Mouse (Mus musculus) heart, postnatal 14 days (tissue): Measurements from ENCODE around the gene Tdp2. TPM values are rescaled to one million over a fixed set of nuclear protein-coding genes. Genes with fewer than 3 reads are reported as not detected.
A peak's percentile ranks its signal among the peaks of the same experiment; 100 is the strongest.

ENCODE experiments used
- DNase-seq, 2 experiments: peaks; one replicate each; pipeline ENCODE4 v3.0.0; 2021 to 2022
- intact Hi-C: fragments of 180-260 bp; cut with DNase I; formaldehyde crosslinking; loops from one replicate; pipeline ENCODE4 v1.15.1; 2025
- total RNA-seq, 2 experiments: library from RNA; stranded (reverse); gene quantifications; 2 replicates each; pipeline ENCODE4 v1.2.3; 2021

Gene Tdp2
- total RNA-seq, 2 experiments from 2014 or later = 15.2 TPM

DNA sequence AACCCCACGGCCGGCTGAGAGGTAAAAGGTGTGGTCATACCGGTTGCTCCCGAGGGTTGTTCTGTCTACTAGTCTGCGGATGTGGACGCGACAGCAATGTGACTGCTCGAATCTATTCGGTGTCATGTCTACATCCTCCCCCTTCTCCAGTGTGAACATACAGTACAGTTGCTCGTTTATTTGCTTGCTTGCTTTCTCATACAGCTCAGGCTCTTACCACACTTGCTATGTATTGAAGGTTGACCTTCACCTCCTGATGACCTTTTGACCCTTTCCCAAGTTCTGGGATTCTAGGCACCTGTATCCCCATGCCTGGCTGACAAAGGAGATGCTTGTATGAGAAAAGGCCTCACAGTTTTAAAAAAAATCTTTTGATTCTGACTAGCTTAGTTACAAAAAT is 36.3 kb downstream of the Tdp2 start:
- intact Hi-C loops = no loop called here
- no peak for DNase-seq

DNA sequence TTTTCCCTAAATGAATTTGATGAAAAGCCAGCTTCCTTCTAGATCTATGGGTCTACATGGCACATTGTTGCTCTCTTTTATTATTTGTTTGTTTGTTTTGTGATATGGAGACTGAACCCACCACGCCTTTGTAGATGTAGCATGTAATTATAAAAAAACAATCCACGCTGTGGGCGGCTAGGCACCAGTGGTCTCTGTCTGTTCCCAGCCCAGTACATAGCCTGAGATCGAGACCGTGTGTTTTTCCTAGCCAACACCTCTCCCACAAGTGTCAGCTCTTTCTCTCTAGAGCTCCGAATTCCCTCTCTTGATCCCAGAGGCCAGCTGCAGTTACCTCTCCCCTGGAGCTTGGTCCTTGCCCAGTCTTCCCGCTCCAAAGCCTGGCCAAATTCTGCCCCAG is 36.8 kb downstream of the Tdp2 start:
- DNase-seq = no peak
- intact Hi-C loops = no loop called here

DNA sequence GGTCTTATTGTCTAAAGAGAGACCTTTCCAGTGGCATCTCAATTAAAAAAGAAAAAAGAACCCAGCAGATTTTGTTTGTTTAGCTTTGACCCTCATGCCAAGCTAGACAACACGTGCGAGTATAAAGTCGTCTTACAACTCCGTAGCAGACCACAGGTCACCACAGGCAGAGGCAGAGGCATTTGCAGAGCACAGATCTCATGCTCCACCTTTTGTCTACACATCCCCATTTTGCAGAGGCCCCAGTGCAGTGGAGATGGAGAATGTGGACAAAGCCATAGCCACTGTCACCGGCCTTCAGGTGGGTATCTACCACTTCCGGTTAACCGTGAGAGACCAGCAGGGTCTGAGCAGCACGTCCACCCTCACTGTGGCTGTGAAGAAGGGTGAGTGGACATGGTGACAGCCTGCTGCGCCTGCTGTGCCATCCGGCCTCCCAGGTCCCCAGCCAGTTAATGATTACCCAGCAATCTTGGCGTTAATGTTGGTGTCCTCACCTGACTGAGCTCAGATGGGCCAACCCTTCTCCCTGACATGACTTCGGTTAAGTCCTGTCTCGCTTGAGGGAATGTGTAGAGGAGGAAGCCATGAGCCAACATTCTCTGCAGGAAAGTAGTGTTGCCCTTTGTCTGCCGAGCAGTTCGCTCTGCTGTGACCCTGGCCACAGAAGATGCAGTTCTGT is 48.0 kb downstream of the Tdp2 start:
- intact Hi-C loops = no loop called here
- DNase-seq = no peak

DNA sequence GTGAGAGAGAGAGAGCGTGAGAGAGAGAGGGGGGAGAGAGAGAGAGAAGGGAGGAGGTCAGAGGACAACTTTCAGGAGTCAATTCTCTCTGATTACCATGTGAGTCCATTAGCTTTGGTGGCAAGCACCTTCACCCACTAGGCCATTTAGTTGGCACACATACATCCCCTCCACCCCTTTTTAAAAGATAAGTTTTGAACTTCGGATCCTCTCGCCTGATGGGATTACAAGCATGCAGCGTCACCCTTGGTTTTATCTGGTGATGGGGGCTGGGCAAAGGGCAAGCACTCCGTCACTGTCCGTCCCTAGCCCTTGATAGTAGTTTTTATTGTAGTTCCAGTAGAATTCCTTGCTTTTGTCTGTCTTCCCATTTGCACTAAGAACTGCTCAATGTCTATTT is 48.7 kb downstream of the Tdp2 start:
- intact Hi-C loops = no loop called here
- no peak for DNase-seq

DNA sequence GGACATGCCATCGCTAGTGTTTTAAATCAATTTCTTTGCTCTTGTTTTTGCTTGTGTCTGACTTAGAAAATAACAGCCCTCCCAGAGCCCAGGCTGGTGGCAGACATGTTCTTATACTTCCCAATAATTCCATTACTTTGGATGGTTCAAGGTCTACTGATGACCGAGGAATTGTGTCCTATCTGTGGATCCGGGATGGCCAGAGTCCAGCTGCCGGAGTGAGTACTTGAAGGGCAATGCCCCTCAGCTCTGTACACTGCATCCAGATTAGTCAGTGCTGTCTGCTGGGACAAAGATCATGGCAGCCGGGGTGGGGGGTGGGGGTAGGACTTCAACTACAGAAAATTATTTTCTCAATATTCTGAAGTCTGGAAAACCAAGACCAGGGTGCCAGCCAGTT is 49.2 kb downstream of the Tdp2 start:
- intact Hi-C loops = no loop called here

DNA sequence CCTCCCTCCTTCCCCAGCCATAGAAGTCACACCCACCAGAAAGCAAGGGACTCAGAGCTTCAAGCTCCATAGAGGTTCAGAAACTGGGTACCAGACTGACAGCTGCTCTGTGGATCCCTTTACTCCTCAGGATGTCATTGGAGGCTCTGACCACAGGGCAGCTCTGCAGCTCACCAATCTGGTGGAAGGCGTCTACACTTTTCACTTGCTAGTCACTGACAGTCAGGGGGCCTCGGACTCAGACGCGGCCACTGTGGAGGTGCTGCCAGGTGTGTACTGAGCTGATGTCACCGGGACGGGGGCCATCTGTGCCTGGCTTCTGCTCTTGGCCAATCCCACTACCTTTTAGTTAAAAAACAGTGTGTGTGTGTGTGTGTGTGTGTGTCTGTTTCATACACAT is 50.9 kb downstream of the Tdp2 start:
- intact Hi-C loops = loop anchor here (2.0 kb wide), 1 partner anchor 36 kb away; no protein-coding TSS in a partner anchor
- DNase-seq = peak; percentile 11 to 33

More for the DNA sequence above, 49.2 kb downstream of the Tdp2 start:
- no peak for DNase-seq

DNA sequence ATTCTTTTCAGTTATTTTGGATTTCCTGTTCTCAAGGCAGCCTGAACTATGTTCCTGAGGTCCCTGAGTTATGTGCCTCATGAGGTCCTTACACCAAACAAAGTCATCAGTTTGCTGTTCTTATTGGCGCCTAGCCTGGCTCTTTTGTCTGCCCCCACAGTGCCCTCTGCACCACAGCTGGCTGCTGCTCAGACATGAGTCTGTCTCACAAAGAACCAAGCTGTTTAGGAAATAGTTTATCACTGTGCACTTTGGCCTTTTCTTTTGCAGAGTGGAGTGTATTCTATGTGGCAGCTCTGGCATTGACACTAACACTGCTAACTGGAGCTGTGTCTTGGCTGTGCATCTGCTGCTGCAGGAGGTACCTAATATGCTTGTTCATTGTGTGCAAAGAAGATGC is 58.1 kb downstream of the Tdp2 start:
- intact Hi-C loops = no loop called here
- no peak for DNase-seq

Other genes with a start within 250 kb of the Tdp2 start
- gene Ripor2, start 249.5 kb upstream of the Tdp2 start, total RNA-seq = 1 to 10 TPM; 8.9 to 9.2 TPM
- not detected for gene Armh2, start 90.4 kb upstream of the Tdp2 start, total RNA-seq
- 10 to 100 TPM; 32.6 to 34.4 TPM for gene Gmnn, start 69.8 kb upstream of the Tdp2 start, total RNA-seq
- gene BC005537, start 30.0 kb upstream of the Tdp2 start, total RNA-seq = 100 to 1,000 TPM; 138 to 142 TPM
- gene Acot13, start 139 bp upstream of the Tdp2 start, total RNA-seq = 100 to 1,000 TPM; 322 to 329 TPM
- not detected for gene D130043K22Rik, start 13.5 kb downstream of the Tdp2 start, total RNA-seq
- gene Aldh5a1, start 106.0 kb downstream of the Tdp2 start, total RNA-seq = 10 to 100 TPM; 18.2 to 20.5 TPM
- 1 to 10 TPM; 1.2 to 1.5 TPM for gene Gpld1, start 111.5 kb downstream of the Tdp2 start, total RNA-seq
- gene Mrs2, start 188.7 kb downstream of the Tdp2 start, total RNA-seq = 10 to 100 TPM; 42.3 to 51.0 TPM
- gene Dcdc2a, start 224.3 kb downstream of the Tdp2 start, total RNA-seq = under 1 TPM in 1 of 2 experiments, not detected in 1; 0.26 TPM